30 mouse cellular contexts compared by ENCODE assay signal in the genomic region with DNA sequence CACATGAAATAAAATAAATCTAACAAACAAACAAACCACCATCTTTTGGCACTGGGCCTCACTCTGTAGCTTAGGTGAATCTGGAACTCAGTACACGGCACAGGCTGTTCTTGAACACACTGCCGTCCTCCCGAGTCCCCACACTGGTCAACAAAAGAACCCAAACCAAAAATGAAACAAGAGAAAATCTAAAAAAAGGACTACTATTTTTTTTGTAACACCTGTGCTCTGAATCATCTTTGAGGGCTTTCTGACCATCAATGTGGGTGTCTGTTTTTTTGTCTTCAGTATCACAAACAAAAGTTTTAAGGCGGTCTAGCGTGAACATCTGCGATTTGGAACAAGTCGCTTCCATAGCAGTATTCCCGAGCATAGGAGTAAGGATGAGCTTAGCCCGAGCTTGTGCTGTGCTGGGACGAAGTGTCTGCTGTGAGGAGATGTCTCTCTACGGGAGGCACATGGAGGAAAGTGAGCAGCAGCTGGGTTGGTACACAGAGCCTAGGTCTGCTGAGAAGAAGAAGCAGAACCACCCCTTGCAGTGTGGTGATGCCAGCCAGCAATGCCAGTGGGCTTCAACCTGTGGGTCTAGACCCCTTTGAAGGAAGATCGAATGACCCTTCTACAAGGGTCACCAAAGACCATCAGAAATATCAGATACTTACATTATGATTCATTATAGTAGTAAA. TPM values are rescaled to one million over a fixed set of nuclear protein-coding genes. Genes with fewer than 3 reads are reported as not detected.
A peak's percentile ranks its signal among the peaks of the same experiment; 100 is the strongest.
DNase-seq lines count a peak whose midpoint lies in the region; ATAC-seq and TF ChIP-seq lines count a peak whose summit lies in the region.
"Had no signal": no experiment of that assay in that cellular context is flagged by ENCODE, and none has a peak within 500 bp of the region (broad histone marks: within the 10 kb centered on the region; RNA-seq: fewer than 3 reads in every experiment).

No protein-coding gene starts in this region.

- no peak for TF ChIP-seq RAD21 in CH12.LX (IDR thresholded peaks at IDR 0.05; ENCODE audit: low read depth, low read length)

- no peak overlapping the region for H3K9ac ChIP-seq in liver, postnatal 0 days (replicated peaks)
- no peak overlapping the region for H3K9ac ChIP-seq in CH12.LX (ENCODE audit: insufficient read depth, low read depth)
- H3K9ac ChIP-seq: forebrain, embryonic 13.5 days; heart, embryonic 12.5 days; heart, embryonic 15.5 days; hindbrain, embryonic 13.5 days had no signal

- no peak for TF ChIP-seq CTCF in liver, postnatal 0 days (IDR thresholded peaks at IDR 0.05; ENCODE audit: low read depth)
- TF ChIP-seq CTCF in CH12.LX (conservative IDR thresholded peaks at IDR 0.05 in 1 of 2, IDR thresholded peaks at IDR 0.05 in 1 of 2; ENCODE audit: low read depth in 2 of 2, low read length in 2 of 2), result no peak

- 90% methylated on average over 12 of the region's 12 CpGs for WGBS in liver, postnatal 0 days (ENCODE audit: insufficient replicate concordance)

- no peak for DNase-seq in liver, postnatal 0 days
- DNase-seq in liver (no peak), CH12.LX (ENCODE audit: extremely low read depth) (no peak)
- peak; percentile 24 to 34 for DNase-seq in natural killer cell, adult 2 months (ENCODE audit: low spot score in 2 of 2)
- no peak for DNase-seq in kidney, adult 11 months
- no peak for DNase-seq in spleen, adult 12 weeks (ENCODE audit: low spot score)
- no peak for DNase-seq in gastrocnemius, postnatal 36 days
- DNase-seq: adrenal gland, adult 8-10 months; adrenal gland, postnatal 25 days; cerebellum, adult 18-20 months; cerebellum, adult 9-10 months; cerebellum, postnatal 14 days; gastrocnemius, adult 2 months; gastrocnemius, postnatal 14 days; heart, adult 18-20 months; heart, postnatal 10 days; heart, postnatal 36 days had no signal

- no peak for ATAC-seq in liver, postnatal 0 days
- ATAC-seq: activated CD4-positive, CD25-positive, alpha-beta regulatory T cell, adult 4 months; CD4-positive, CD25-positive, alpha-beta regulatory T cell, adult 4 months; forebrain, embryonic 13.5 days; forebrain, embryonic 16.5 days; hindbrain, embryonic 16.5 days had no signal

- H3K4me3 ChIP-seq in liver, postnatal 0 days (ENCODE audit: low read depth, low read length), result no peak overlapping the region
- H3K4me3 ChIP-seq in CH12.LX (replicated peaks in 1 of 3; ENCODE audit: low read depth in 2 of 3, low read length in 2 of 3, poor library complexity in 1 of 3), result no peak overlapping the region
- H3K4me3 ChIP-seq: forebrain, embryonic 10.5 days; forebrain, embryonic 13.5 days; gastrocnemius, adult 2 months; heart, embryonic 12.5 days; heart, embryonic 15.5 days; hindbrain, embryonic 10.5 days; hindbrain, embryonic 13.5 days had no signal

- 0 out of 2 replicates have a peak, but pooled peaks cover 6% of the 10 kb centered on the region for H3K36me3 ChIP-seq in liver, postnatal 0 days (replicated peaks; ENCODE audit: insufficient read depth, low read length)
- peaks cover 0 to 11% of the 10 kb centered on the region in 2 experiments for H3K36me3 ChIP-seq in CH12.LX (replicated peaks in 1 of 2; ENCODE audit: control insufficient read depth in 1 of 2, insufficient read depth in 1 of 2, low read length in 1 of 2)
- H3K36me3 ChIP-seq: forebrain, embryonic 10.5 days; heart, embryonic 15.5 days; hindbrain, embryonic 10.5 days; hindbrain, embryonic 13.5 days had no signal

- TF ChIP-seq EP300 in liver, postnatal 0 days (IDR thresholded peaks at IDR 0.05; ENCODE audit: low read depth), result no peak
- TF ChIP-seq EP300 in CH12.LX (IDR thresholded peaks at IDR 0.05; ENCODE audit: low read length), result peak; percentile 67; the same call in 1 of the 2 replicates

- H3K27ac ChIP-seq in liver, postnatal 0 days (ENCODE audit: low read depth), result peak overlapping the region; percentile 8; the same call in 1 of the 2 replicates
- peak overlapping the region; percentile 60 for H3K27ac ChIP-seq in CH12.LX (ENCODE audit: insufficient read depth, low read depth)
- H3K27ac ChIP-seq: forebrain, embryonic 10.5 days; forebrain, embryonic 13.5 days; gastrocnemius, adult 2 months; heart, embryonic 15.5 days; hindbrain, embryonic 10.5 days; hindbrain, embryonic 13.5 days had no signal

- intact Hi-C loops in gastrocnemius, postnatal 36 days (cut with DNase I), result no loop called here

- H3K27me3 ChIP-seq in liver, postnatal 0 days (ENCODE audit: insufficient read depth, low read length), result no peaks in the 10 kb centered on the region
- H3K27me3 ChIP-seq in CH12.LX (replicated peaks), result no peaks in the 10 kb centered on the region
- H3K27me3 ChIP-seq: forebrain, embryonic 13.5 days; heart, embryonic 12.5 days; heart, embryonic 15.5 days; hindbrain, embryonic 13.5 days had no signal

- TF ChIP-seq POLR2A in CH12.LX (IDR thresholded peaks at IDR 0.05; ENCODE audit: low read depth, low read length), result no peak

- H3K9me3 ChIP-seq in liver, postnatal 0 days (ENCODE audit: low read length), result no peaks in the 10 kb centered on the region
- no peaks in the 10 kb centered on the region for H3K9me3 ChIP-seq in CH12.LX (replicated peaks; ENCODE audit: low read length)
- H3K9me3 ChIP-seq: forebrain, embryonic 10.5 days; forebrain, embryonic 13.5 days; heart, embryonic 12.5 days; heart, embryonic 15.5 days; hindbrain, embryonic 10.5 days; hindbrain, embryonic 13.5 days had no signal

- dilution Hi-C loops in CH12.LX (cut with MboI; ENCODE audit: extremely low pct_ligation_motif_present, extremely low pct_unique_long_range_greater_than_20kb, low sequenced_read_pairs), result no loop called here

- H3K79me2 ChIP-seq in CH12.LX (replicated peaks; ENCODE audit: control insufficient read depth, extremely low read depth, insufficient read depth, poor library complexity, severe bottlenecking), result no peaks in the 10 kb centered on the region

- in situ Hi-C loops in CH12.LX (cut with MboI; ENCODE audit: low pct_ligation_motif_present, low pct_unique_long_range_greater_than_20kb, low sequenced_read_pairs), result no loop called here

- no peak overlapping the region for H3K4me2 ChIP-seq in liver, postnatal 0 days (ENCODE audit: low read depth, low read length)
- 0 out of 2 replicates have a peak overlapping the region, but pooled peaks have one; percentile 18 for H3K4me2 ChIP-seq in CH12.LX (ENCODE audit: insufficient read depth, low read depth, poor library complexity, severe bottlenecking)
- H3K4me2 ChIP-seq: forebrain, embryonic 13.5 days; heart, embryonic 12.5 days; heart, embryonic 15.5 days; hindbrain, embryonic 13.5 days had no signal

- H3K4me1 ChIP-seq in liver, postnatal 0 days (ENCODE audit: insufficient read depth), result peaks cover 28% of the 10 kb centered on the region
- H3K4me1 ChIP-seq in CH12.LX (ENCODE audit: control insufficient read depth in 1 of 2, insufficient read depth in 2 of 2), result peaks cover 18 to 67% of the 10 kb centered on the region in 2 experiments

TF ChIP-seq in CH12.LX, 34 proteins besides CTCF, POLR2A, EP300 and RAD21:
- TF ChIP-seq ZMIZ1 (IDR thresholded peaks at IDR 0.05; ENCODE audit: low read depth, low read length) (no peak), KAT2A (IDR thresholded peaks at IDR 0.05; ENCODE audit: insufficient replicate concordance, low read length) (no peak), MEF2A (IDR thresholded peaks at IDR 0.05; ENCODE audit: borderline replicate concordance, low read depth, low read length) (peak; percentile 87; the same call in 1 of the 2 replicates), E2F4 (IDR thresholded peaks at IDR 0.05; ENCODE audit: insufficient replicate concordance, low read depth, low read length) (no peak), IRF4 (IDR thresholded peaks at IDR 0.05; ENCODE audit: low read depth, low read length) (0 out of 2 replicates have a peak, but pooled peaks have one; percentile 35), ETS1 (conservative IDR thresholded peaks at IDR 0.05; ENCODE audit: low read depth, low read length) (peak; percentile 71; the same call in 1 of the 2 replicates), TCF12 (IDR thresholded peaks at IDR 0.05; ENCODE audit: low read depth, low read length) (peak; percentile 80), BHLHE40 (IDR thresholded peaks at IDR 0.05; ENCODE audit: low read depth, low read length) (0 out of 2 replicates have a peak, but pooled peaks have one; percentile 12), ZNF384 (IDR thresholded peaks at IDR 0.05; ENCODE audit: low read depth, low read length) (peak; percentile 82), JUND (conservative IDR thresholded peaks at IDR 0.05; ENCODE audit: low read depth, low read length) (peak; percentile 32; the same call in 1 of the 2 replicates)

RNA-seq across cellular contexts. Expression of gene Lax1, which starts 8.2 kb away (rescaled TPM):
- polyA plus RNA-seq in liver, postnatal 0 days (2015; fragmentation: Nextera tagmentation; extraction: Ambion mirVana), result 0.66 and 1.1 TPM in 2 replicates
- total RNA-seq in CH12.LX (2012; rRNA removed), result 14.9 and 17.9 TPM in 2 replicates
- total RNA-seq in CH12.LX (2014; rRNA removed), result 14.2 and 16.1 TPM in 2 replicates
- polyA plus RNA-seq in CH12.LX (2012; ENCODE audit: insufficient read length, low read depth), result 15.0 and 15.6 TPM in 2 replicates
- total RNA-seq in gastrocnemius, postnatal 36 days (2021), result not detected
- total RNA-seq: adrenal gland, postnatal 25 days; gastrocnemius, adult 2 months had no signal
- polyA plus RNA-seq: C2C12; forebrain, embryonic 13.5 days; forebrain, embryonic 16.5 days; hindbrain, embryonic 10.5 days; hindbrain, embryonic 16.5 days had no signal

RNA-seq across cellular contexts. Expression of gene Gm38394, which starts 37.0 kb away (rescaled TPM):
- 1.0 and 1.3 TPM in 2 replicates for polyA plus RNA-seq in liver, postnatal 0 days (2015; fragmentation: Nextera tagmentation; extraction: Ambion mirVana)
- total RNA-seq in CH12.LX (2012; rRNA removed) (4.0 and 4.7 TPM in 2 replicates), CH12.LX (2014; rRNA removed) (2.7 and 2.8 TPM in 2 replicates)
- polyA plus RNA-seq in CH12.LX (2012; ENCODE audit: insufficient read length, low read depth), result 6.3 and 8.2 TPM in 2 replicates
- total RNA-seq in gastrocnemius, postnatal 36 days (2021), result 10 to 100 TPM; 28.4 to 29.1 TPM

RNA-seq across cellular contexts. Expression of gene Zbed6, which starts 37.4 kb away (rescaled TPM):
- polyA plus RNA-seq in liver, postnatal 0 days (2015; fragmentation: Nextera tagmentation; extraction: Ambion mirVana), result 0.08 and 0.09 TPM in 2 replicates
- total RNA-seq in CH12.LX (2012; rRNA removed) (4.4 and 5.3 TPM in 2 replicates), CH12.LX (2014; rRNA removed) (1.6 and 1.7 TPM in 2 replicates)
- polyA plus RNA-seq in CH12.LX (2012; ENCODE audit: insufficient read length, low read depth), result 2.9 and 3.7 TPM in 2 replicates
- total RNA-seq in gastrocnemius, postnatal 36 days (2021), result 1 to 10 TPM; 5.1 to 8.2 TPM
- polyA plus RNA-seq: activated CD4-positive, CD25-positive, alpha-beta regulatory T cell, adult 4 months; CD4-positive, CD25-positive, alpha-beta regulatory T cell, adult 4 months; embryonic facial prominence, embryonic 11.5 days; embryonic facial prominence, embryonic 14.5 days; forebrain, embryonic 10.5 days; forebrain, embryonic 13.5 days; forebrain, embryonic 16.5 days; heart, embryonic 12.5 days; heart, embryonic 15.5 days; hindbrain, embryonic 10.5 days; hindbrain, embryonic 13.5 days; hindbrain, embryonic 16.5 days had no signal

Comparison
In these comparisons a context has a peak if more than half of its experiments do, and no peak if none do; other contexts are left out.
1. DNase-seq: peak in natural killer cell, adult 2 months (2 of 2); none in liver, postnatal 0 days (single experiment), liver (single experiment), CH12.LX (single experiment), kidney, adult 11 months (single experiment), spleen, adult 12 weeks (single experiment) and gastrocnemius, postnatal 36 days (0 of 2).
2. RNA of gene Lax1, which starts 8.2 kb away (total RNA-seq): 14.2 to 17.9 TPM in CH12.LX; not detected in gastrocnemius, postnatal 36 days; every median in the first group is over 10 times any median in the second.
3. RNA of gene Gm38394, which starts 37.0 kb away (total RNA-seq): 28.4 to 29.1 TPM in gastrocnemius, postnatal 36 days; 2.7 to 4.7 TPM in CH12.LX; every median in the first group is over 4 times any median in the second.